Mouse (Mus musculus) kidney, adult 2 months (tissue): Measurements from ENCODE around the gene Psat1.
A peak's percentile ranks its signal among the peaks of the same experiment; 100 is the strongest.

Experiments used
- CTCF ChIP-seq: fragments of 200-500 bp; conservative IDR thresholded peaks from 2 replicates; pipeline ENCODE4 v1.5.1; 2011; ENCODE audit warnings: low read depth, mild to moderate bottlenecking, control low read depth, low read length, moderate library complexity, mixed read lengths; ENCODE audit not compliant: insufficient read depth, insufficient read length
- POLR2A ChIP-seq: fragments of 200-500 bp; IDR thresholded peaks from one replicate; pipeline ENCODE4 v1.6.1; 2011; ENCODE audit warnings: low read depth, low read length, control low read depth

DNA sequence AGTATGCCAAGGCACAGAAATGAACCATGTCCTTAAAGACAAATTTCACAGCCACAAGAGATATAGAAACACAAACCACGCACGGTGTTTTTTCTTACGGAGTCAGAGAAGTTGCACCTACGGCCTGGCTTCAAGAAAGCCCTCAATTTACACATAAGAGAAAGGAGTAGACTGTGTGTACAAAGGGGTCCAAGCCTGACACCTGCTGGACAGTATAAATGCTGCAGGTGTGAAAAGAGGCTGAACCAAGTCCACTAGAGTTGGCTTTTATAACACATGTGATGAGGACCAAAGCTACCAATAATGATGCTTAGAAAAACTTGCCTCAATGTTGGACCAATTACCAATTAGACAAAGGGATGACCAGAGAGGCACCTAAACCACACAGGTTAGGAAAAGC is 34.7 kb upstream of the Psat1 start:
- TF ChIP-seq POLR2A (no peak), CTCF (peak; percentile 54)
